Mouse (Mus musculus): ENCODE results near the gene Gphn. TPM values are rescaled to one million over a fixed set of nuclear protein-coding genes. Genes with fewer than 3 reads are reported as not detected.
A peak's percentile ranks its signal among the peaks of the same experiment; 100 is the strongest.

Gene Gphn
- polyA plus RNA-seq, 1 experiment from 2014 or later = 5.0 TPM

- Histone ChIP-seq H3K9me3 (replicated peaks) (no peaks in the 10 kb centered on the region), H3K36me3 (replicated peaks) (no peaks in the 10 kb centered on the region), H3K4me3 (replicated peaks) (peak overlapping the region; percentile 84), H3K4me1 (replicated peaks) (peaks cover 11% of the 10 kb centered on the region), H3K4me2 (peak overlapping the region; percentile 93), H3K9ac (peak overlapping the region; percentile 78), H3K27me3 (no peaks in the 10 kb centered on the region; the same call in 1 of the 2 replicates), H3K27ac (replicated peaks) (peak overlapping the region; percentile 90)
- 1% methylated on average over 52 of the region's 57 CpGs for WGBS (ENCODE audit: insufficient replicate concordance)
- ATAC-seq (ENCODE audit: insufficient read depth) = peak; percentile 7; the same call in 1 of the 2 replicates
Measured at GRCm38 (mm10) chr12:78227021-78227932, 1.1 kb downstream of the Gphn start.

GRCm38 (mm10) chr12:78228139-78228538 lies 2.0 kb downstream of the Gphn start:
- peak overlapping the region; percentile 93 for H3K4me2 ChIP-seq
- ATAC-seq (ENCODE audit: insufficient read depth) = no peak
- peak overlapping the region; percentile 84 for H3K4me3 ChIP-seq (replicated peaks)
- H3K9ac ChIP-seq = no peak overlapping the region
- no peaks in the 10 kb centered on the region for H3K9me3 ChIP-seq (replicated peaks)
- no peaks in the 10 kb centered on the region; the same call in 1 of the 2 replicates for H3K27me3 ChIP-seq
- no peaks in the 10 kb centered on the region for H3K36me3 ChIP-seq (replicated peaks)
- WGBS (ENCODE audit: insufficient replicate concordance) = 45% methylated on average over 4 of the region's 4 CpGs
- peaks cover 11% of the 10 kb centered on the region for H3K4me1 ChIP-seq (replicated peaks)
- no peak overlapping the region for H3K27ac ChIP-seq (replicated peaks)

- Histone ChIP-seq H3K27ac (replicated peaks) (no peak overlapping the region), H3K27me3 (no peaks in the 10 kb centered on the region; the same call in 1 of the 2 replicates)
- no peak for ATAC-seq (ENCODE audit: insufficient read depth)
Measured at GRCm38 (mm10) chr12:78232560-78232959, 6.4 kb downstream of the Gphn start.

GRCm38 (mm10) chr12:78248366-78248765 lies 22.2 kb downstream of the Gphn start:
- H3K9me3 ChIP-seq (replicated peaks) = no peaks in the 10 kb centered on the region
- H3K27me3 ChIP-seq = no peaks in the 10 kb centered on the region
- H3K4me1 ChIP-seq (replicated peaks) = no peaks in the 10 kb centered on the region
- no peak overlapping the region for H3K9ac ChIP-seq
- no peak overlapping the region for H3K27ac ChIP-seq (replicated peaks)
- no peak overlapping the region for H3K4me3 ChIP-seq (replicated peaks)
- no peak for ATAC-seq (ENCODE audit: insufficient read depth)
- WGBS (ENCODE audit: insufficient replicate concordance) = 57% methylated on average over 1 of the region's 1 CpGs
- H3K36me3 ChIP-seq (replicated peaks) = no peaks in the 10 kb centered on the region
- no peak overlapping the region for H3K4me2 ChIP-seq

More at GRCm38 (mm10) chr12:78232560-78232959, 6.4 kb downstream of the Gphn start:
- Histone ChIP-seq H3K4me3 (replicated peaks) (no peak overlapping the region), H3K9ac (no peak overlapping the region), H3K4me2 (no peak overlapping the region), H3K4me1 (replicated peaks) (peaks cover 6% of the 10 kb centered on the region), H3K9me3 (replicated peaks) (no peaks in the 10 kb centered on the region), H3K36me3 (replicated peaks) (no peaks in the 10 kb centered on the region)

- no peak for ATAC-seq (ENCODE audit: insufficient read depth)
- H3K36me3 ChIP-seq (replicated peaks) = no peaks in the 10 kb centered on the region
- no peak overlapping the region for H3K9ac ChIP-seq
- H3K4me2 ChIP-seq = no peak overlapping the region
- H3K4me1 ChIP-seq (replicated peaks) = no peaks in the 10 kb centered on the region
- H3K27me3 ChIP-seq = no peaks in the 10 kb centered on the region
- no peak overlapping the region for H3K4me3 ChIP-seq (replicated peaks)
- no peaks in the 10 kb centered on the region for H3K9me3 ChIP-seq (replicated peaks)
- H3K27ac ChIP-seq (replicated peaks) = no peak overlapping the region
Measured at GRCm38 (mm10) chr12:78249151-78249550, 23.0 kb downstream of the Gphn start.

- H3K4me2 ChIP-seq = no peak overlapping the region
- no peak for ATAC-seq (ENCODE audit: insufficient read depth)
- 59% methylated on average over 2 of the region's 2 CpGs for WGBS (ENCODE audit: insufficient replicate concordance)
- no peaks in the 10 kb centered on the region for H3K27me3 ChIP-seq
- H3K9ac ChIP-seq = no peak overlapping the region
- no peaks in the 10 kb centered on the region for H3K4me1 ChIP-seq (replicated peaks)
- H3K9me3 ChIP-seq (replicated peaks) = no peaks in the 10 kb centered on the region
- no peak overlapping the region for H3K27ac ChIP-seq (replicated peaks)
- no peaks in the 10 kb centered on the region for H3K36me3 ChIP-seq (replicated peaks)
- H3K4me3 ChIP-seq (replicated peaks) = no peak overlapping the region
Measured at GRCm38 (mm10) chr12:78277386-78277785, 51.2 kb downstream of the Gphn start.

GRCm38 (mm10) chr12:78290384-78290783 lies 64.2 kb downstream of the Gphn start:
- Histone ChIP-seq H3K4me3 (replicated peaks) (no peak overlapping the region), H3K9me3 (replicated peaks) (no peaks in the 10 kb centered on the region), H3K27ac (replicated peaks) (no peak overlapping the region), H3K36me3 (replicated peaks) (no peaks in the 10 kb centered on the region), H3K4me2 (no peak overlapping the region), H3K27me3 (no peaks in the 10 kb centered on the region), H3K4me1 (replicated peaks) (no peaks in the 10 kb centered on the region), H3K9ac (no peak overlapping the region)
- WGBS (ENCODE audit: insufficient replicate concordance) = 53% methylated on average over 1 of the region's 1 CpGs
- ATAC-seq (ENCODE audit: insufficient read depth) = no peak

GRCm38 (mm10) chr12:78298824-78299398 lies 72.7 kb downstream of the Gphn start:
- no peak overlapping the region for H3K9ac ChIP-seq
- no peaks in the 10 kb centered on the region for H3K27me3 ChIP-seq
- no peak overlapping the region for H3K27ac ChIP-seq (replicated peaks)
- no peaks in the 10 kb centered on the region for H3K9me3 ChIP-seq (replicated peaks)
- ATAC-seq (ENCODE audit: insufficient read depth) = no peak
- 52% methylated on average over 1 of the region's 1 CpGs for WGBS (ENCODE audit: insufficient replicate concordance)
- no peak overlapping the region for H3K4me2 ChIP-seq
- H3K36me3 ChIP-seq (replicated peaks) = 0 out of 2 replicates have a peak, but pooled peaks cover under 1% of the 10 kb centered on the region
- no peak overlapping the region for H3K4me3 ChIP-seq (replicated peaks)
- no peaks in the 10 kb centered on the region for H3K4me1 ChIP-seq (replicated peaks)

- ATAC-seq (ENCODE audit: insufficient read depth) = no peak
- Histone ChIP-seq H3K9me3 (replicated peaks) (no peaks in the 10 kb centered on the region), H3K4me3 (replicated peaks) (no peak overlapping the region), H3K4me1 (replicated peaks) (no peaks in the 10 kb centered on the region), H3K9ac (no peak overlapping the region), H3K4me2 (no peak overlapping the region), H3K27me3 (no peaks in the 10 kb centered on the region), H3K27ac (replicated peaks) (no peak overlapping the region), H3K36me3 (replicated peaks) (no peaks in the 10 kb centered on the region)
Measured at GRCm38 (mm10) chr12:78315106-78315505, 88.9 kb downstream of the Gphn start.

- Histone ChIP-seq H3K27ac (replicated peaks) (no peak overlapping the region), H3K36me3 (replicated peaks) (no peaks in the 10 kb centered on the region), H3K4me1 (replicated peaks) (peaks cover 9% of the 10 kb centered on the region; the same call in 1 of the 2 replicates), H3K4me2 (no peak overlapping the region), H3K4me3 (replicated peaks) (no peak overlapping the region), H3K27me3 (no peaks in the 10 kb centered on the region), H3K9ac (no peak overlapping the region), H3K9me3 (replicated peaks) (no peaks in the 10 kb centered on the region)
- peak; percentile 80 for ATAC-seq (ENCODE audit: insufficient read depth)
- 38% methylated on average over 4 of the region's 4 CpGs for WGBS (ENCODE audit: insufficient replicate concordance)
Measured at GRCm38 (mm10) chr12:78327946-78328345, 101.8 kb downstream of the Gphn start.

GRCm38 (mm10) chr12:78332107-78332506 lies 105.9 kb downstream of the Gphn start:
- H3K27ac ChIP-seq (replicated peaks) = no peak overlapping the region
- H3K9ac ChIP-seq = no peak overlapping the region
- H3K27me3 ChIP-seq = no peaks in the 10 kb centered on the region
- H3K9me3 ChIP-seq (replicated peaks) = no peaks in the 10 kb centered on the region
- no peaks in the 10 kb centered on the region for H3K36me3 ChIP-seq (replicated peaks)
- H3K4me3 ChIP-seq (replicated peaks) = no peak overlapping the region
- H3K4me1 ChIP-seq (replicated peaks) = peaks cover 9% of the 10 kb centered on the region; the same call in 1 of the 2 replicates
- 50% methylated on average over 3 of the region's 3 CpGs for WGBS (ENCODE audit: insufficient replicate concordance)
- H3K4me2 ChIP-seq = no peak overlapping the region
- ATAC-seq (ENCODE audit: insufficient read depth) = no peak
